Mouse (Mus musculus): ENCODE data around the gene Prss35.

Prss35 gene

DNA sequence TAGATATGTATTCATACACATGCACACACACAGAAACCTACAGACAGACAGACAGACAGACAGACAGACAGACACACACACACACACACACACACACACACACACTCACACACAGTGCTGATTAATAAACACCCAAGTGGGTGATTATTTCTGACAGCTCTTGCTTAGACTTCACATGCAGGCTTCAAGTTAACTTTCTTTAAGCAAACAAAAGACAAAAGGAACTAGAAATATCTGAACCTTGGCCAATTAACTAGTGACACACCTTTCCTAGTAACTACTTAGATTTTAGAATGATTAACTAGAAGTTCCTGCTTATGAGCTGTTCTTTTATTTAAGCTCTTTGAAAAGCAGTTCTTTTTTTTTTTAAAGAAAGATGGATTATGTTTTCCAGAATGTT, 9.1 kb upstream of the Prss35 start:
- no peak for DNase-seq (ENCODE audit: low spot score)

DNA sequence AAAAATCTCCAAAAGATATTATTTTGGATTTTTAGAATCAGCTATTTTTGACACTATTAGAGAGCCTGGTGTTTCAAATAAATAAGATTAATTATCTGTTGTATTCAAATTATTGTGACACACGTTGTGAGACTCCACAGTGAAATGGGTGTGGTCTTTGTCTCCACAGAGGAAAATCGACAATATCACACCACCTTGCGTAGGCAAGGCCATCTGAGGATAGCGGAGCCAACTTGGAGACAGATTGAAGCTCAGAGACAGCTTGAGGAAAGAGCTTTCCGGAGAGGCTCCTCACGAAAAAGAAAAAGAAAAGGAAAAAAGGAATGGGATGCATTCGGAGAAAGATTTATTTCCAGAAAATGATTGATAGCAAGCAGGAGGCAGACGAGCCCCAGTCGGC, 8.7 kb upstream of the Prss35 start:
- DNase-seq (ENCODE audit: low spot score) = no peak

DNA sequence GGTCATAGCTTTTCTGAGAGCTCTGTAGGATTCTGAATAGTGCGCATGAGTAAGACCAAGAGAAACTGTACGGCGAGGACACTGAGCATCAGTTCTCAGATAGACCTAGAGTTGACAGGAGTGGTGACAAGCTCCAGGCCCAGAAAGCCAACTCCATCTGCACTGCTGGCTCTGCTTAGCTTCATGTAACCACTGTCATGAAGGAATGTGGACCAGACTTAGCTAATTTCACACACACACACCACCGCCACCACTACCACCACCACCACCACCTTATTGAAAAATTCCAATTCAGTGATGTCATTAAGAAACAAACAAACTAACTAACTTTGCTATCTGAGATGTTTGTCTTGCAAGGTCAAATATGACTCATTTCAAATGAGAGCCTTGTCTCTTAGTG, 6.5 kb upstream of the Prss35 start:
- no peak for DNase-seq (ENCODE audit: low spot score)

DNA sequence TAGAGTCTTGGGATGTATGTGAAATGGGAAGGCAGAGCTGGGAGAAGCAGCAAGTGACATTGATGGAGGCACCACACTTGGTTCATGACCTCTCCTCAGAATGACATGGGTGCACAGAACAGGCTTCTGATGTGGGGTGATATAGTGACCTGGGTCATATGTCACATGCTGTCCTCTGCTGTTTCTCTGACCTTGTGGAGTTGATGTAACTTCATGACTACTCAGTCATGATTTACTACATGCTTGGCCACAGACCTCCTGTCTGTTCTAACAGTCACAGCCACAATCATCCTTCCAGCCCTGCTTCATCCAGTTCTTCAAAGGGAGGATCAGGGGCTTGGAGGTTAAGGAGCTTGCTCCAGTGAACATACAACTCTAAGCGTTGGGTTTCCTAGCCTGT, 5.4 kb upstream of the Prss35 start:
- DNase-seq (ENCODE audit: low spot score) = no peak

DNA sequence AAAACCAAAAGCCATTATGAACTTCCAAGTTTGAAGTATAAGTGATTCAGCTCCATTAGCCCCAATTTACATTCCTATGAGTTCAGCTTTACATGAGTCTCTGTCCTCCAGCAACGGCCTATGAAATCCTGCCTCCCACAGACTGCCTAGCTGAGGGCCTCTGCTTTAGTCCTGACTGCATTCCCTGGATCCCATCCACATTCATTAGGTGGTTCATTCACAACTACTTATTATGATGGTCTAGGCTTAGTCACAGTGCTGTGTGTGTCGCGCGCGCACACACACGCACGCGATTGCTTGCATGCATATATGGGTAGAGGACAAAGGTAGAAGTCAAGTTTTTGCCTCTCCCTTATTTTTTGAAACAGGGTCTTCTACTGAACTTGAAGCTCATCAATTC, 4.6 kb upstream of the Prss35 start:
- DNase-seq (ENCODE audit: low spot score) = no peak

DNA sequence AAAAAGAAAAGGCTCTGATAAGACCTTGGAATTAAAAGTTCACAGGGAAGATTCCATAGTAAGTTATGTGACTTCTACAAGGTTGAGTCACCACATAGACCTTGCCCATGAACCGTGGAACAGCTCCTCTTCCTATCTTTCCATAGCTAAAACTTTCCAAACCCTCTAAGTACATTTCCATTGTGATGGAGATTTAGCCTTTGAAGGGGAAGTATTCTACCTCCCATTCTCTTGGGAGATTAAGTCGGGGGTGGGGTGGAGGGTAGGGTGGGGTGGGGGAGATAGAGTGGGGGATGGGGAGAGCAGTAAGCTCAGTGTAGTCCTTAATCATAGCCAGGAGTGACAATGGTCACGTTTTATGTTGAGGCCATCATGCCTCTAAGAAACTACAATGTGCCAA, 3.5 kb upstream of the Prss35 start:
- DNase-seq (ENCODE audit: low spot score) = no peak

DNA sequence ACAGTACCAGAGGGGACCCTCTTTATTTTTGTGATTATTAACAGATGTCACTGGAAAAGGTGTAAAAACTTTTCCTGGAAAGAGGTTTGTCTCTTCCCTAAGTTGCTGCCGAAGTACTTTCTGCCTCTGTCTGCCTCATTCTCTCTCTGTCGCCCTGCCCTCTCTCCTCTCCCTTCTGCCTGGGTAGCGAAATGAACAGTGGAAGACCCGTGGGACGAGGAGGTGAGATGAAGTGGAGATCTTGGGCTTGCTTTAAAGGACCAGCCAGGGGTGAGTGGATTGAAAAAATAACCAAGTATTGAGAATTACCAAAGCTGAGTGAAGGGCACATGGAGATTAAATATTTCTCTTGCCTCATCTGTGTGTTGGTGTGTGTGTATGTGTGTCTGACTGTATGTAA, 592 bp downstream of the Prss35 start:
- no peak for DNase-seq (ENCODE audit: low spot score)

DNA sequence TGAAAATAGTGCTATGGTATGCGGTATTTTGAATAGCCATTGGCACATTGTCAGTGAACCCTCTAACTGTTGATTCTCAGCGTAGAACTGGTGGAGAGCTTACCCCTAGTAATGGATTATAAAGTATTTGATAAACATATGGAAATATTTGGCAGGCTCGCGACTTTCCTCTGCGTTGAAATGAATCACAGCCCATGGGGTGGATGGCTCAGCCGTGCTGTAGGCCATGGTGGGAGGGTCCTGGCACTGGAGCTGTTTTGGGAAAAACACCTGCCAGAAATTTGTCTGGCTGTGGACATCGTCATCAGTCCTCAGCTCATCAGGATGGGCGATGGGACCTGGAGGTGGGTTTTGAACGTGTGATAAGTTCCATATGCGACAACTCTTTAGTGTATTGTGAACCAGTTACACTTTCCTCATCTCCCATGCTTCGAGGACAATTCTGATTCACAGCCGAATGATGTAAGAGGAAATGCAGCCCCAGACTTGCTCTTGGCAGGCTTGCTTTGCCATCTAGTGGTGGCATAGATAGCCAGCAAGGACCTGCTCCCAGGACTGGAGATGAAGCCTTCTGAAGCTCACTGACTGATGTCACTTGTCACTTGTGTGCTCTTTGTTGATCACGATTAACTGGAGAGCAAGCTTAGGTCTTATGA, 2.6 kb downstream of the Prss35 start:
- DNase-seq (ENCODE audit: low spot score) = peak; percentile 68

DNA sequence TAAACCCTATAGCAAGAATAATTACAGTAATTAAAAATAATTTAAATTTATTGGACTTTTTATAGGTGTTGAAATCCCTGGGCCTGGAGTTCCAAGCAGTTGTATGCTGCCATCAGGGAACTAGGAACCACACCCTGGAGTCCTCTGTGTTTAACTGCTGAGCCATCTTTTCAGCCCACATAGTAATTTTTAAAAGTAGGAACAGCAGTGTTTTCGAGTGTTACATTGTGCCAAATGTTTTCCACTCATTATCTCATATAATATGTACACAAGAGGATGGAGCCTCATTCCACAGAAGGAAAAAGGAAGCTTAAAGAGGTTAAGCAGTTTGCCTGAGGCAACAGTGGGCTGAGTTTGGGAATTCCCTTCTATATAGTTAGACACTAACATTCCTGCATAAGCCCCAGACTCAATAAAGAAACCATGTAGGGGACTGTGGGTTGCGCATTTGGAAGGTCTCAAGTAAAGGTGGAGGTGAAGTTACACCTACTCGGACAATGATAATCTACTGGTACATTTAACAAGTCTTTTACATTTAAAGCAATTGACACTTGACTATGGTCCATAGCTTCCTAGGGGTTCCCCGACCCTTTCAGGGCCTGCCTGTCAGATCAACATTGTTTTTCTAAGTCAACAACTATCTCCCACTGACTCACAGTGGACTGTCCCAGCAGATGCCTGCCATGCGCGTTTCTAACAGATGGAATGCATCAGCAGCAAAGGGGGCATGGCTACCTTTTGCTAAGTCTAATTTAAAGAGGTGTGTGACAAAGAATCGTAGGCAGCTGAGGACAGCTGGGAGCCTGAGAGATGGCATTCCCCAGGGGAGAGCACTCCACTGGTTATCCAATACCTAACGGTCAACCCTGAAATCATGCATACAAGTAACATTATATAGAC, 19.3 kb downstream of the Prss35 start:
- no peak for DNase-seq (ENCODE audit: low spot score)

DNA sequence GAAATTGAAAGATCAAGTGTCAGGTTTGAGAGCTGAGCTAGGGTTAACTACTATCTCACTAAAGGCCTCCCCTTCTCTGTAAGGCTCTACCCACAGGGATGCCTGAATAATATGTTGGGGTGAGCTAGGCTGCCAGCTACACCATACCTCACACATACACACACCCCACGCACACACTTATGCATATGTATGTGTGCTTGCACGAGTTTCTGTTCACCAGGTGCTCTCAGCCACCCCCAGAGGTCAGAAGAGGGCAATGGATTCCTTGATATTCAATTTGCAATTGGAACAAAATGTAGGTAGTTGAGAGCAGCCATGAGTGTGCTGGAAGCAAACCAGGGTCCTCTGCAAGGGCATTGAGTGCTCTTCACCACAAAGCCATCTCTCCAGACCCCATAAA, 20.6 kb downstream of the Prss35 start:
- DNase-seq (ENCODE audit: low spot score) = no peak

DNA sequence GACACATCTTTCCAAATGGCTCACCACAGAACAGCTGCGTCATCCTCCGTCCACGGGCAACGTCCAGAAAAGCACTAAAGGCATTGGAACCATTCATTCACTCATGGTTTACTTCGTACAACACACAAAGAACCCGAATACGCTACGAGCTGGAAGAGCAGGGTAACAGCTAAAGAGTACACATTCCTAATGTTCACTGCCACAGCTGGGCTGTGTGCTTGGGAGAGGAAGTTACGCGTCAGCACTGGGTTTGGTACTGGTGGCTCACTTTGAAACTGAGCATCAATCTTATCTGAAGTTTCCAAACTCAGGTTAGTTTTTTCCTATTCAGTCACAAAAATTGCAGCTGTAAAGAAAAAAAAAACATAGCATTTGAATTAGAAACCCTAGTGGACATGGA, 23.5 kb downstream of the Prss35 start:
- no peak for DNase-seq (ENCODE audit: low spot score)

DNA sequence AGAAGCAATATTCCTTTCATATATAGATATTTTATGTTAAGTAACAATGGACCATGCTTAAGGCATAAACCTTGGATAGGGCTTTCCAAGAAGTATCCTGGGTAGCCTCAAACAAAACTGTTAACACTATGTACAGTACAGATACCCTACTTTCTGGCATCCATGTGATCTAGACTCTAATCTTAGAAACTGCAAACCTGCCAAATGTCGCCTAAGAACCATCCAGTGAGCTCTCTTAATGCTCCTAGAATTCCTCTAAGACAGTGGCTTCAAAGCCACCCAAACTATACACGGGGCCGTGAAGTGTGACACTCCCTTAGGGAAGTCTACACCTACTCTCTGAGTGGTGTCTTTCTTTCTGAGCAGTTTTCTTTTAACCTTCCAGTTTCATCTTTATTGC, 29.4 kb downstream of the Prss35 start:
- no peak for DNase-seq (ENCODE audit: low spot score)

DNA sequence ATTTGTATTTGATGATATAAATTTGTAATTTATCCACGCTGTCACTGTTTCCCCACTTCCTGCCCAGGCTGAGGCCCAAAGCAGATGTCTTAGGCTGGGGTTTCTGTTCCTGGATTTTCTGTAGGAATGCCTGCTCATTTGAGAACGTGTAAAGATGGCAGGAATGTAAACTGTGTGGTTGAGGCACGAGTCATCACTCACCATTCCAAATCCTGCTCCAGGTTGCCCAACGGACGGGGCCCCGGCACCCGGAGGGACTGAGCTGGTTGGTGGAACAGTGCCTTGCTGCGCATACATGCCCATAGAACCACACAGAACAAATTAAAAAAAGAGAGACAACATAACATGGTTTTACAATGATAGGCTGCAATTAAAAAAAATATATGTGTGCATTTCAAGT, 30.5 kb downstream of the Prss35 start:
- DNase-seq (ENCODE audit: low spot score) = no peak

DNA sequence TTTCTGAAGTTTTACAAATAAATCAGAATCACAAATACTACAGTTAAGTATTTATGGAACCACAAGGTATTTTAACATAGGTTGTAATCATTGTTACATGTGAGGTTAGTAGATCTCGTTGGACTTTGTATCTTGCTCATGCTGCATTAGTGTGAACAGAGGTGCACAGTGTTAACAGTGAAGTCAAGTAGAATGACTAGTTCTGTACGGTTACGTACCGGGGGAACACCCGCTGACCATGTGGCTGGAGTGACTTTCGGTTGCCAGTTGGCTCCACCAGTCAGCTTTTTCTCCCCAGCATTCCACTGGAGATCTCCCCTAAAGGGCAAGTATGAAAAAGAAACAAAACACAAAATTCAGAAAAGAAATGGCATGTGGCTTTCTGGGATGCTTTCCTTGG, 31.9 kb downstream of the Prss35 start:
- no peak for DNase-seq (ENCODE audit: low spot score)

DNA sequence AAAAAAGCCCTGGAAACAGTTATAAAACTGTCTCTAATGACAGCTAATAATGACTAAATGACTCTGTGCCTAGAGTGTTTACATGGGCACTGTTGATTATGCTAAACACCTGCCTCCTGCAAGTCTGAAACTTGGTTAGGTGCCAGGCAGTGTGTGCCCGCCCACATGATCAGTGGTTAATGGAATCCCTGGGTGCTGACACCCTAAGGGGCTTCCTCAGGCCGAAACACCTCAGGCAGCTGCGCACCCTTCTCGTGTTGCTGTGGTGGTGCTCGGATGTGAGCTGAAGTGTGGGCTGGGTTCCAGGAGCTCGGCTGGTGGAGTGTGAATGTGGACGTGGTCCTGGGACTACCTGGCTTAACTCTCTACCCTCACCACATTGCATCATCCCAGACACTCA, 33.9 kb downstream of the Prss35 start:
- DNase-seq (ENCODE audit: low spot score) = no peak

DNA sequence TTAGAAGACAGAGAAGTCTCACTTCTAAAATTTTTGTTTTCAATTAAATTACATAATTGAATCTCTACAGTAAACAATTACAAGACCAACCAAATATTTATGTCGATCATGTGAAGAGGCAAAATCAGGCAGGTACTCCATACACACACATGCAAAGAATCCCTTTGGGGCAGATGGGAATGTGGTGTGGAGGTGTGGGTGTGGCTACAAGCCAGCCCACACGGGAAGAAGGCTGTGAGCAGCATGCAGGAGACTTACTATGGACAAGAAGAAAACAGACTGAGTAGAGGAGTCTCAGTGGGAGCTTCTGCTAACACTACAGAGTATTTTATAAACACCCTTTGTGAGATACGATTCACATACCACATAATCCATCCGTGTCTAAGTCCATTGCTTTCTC, 34.8 kb downstream of the Prss35 start:
- DNase-seq (ENCODE audit: low spot score) = no peak

DNA sequence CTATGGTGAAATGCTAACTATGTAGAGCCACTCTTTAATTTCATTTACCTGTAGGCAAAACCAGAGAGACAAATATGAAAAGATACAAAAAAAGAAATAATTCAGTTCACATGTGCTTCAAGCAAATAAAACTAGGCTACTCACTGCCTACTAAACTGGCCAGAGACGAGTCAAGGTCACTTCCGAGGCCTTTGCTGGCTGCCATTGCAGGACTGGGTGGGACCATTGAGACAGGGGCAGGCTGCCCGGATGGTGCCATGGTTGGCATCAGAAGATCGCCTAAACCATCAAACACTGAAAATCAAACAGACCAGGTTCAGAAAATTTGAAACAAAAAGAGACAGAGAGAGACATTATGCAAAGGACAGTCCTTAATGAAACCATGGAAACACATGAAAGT, 38.0 kb downstream of the Prss35 start:
- DNase-seq (ENCODE audit: low spot score) = no peak

DNA sequence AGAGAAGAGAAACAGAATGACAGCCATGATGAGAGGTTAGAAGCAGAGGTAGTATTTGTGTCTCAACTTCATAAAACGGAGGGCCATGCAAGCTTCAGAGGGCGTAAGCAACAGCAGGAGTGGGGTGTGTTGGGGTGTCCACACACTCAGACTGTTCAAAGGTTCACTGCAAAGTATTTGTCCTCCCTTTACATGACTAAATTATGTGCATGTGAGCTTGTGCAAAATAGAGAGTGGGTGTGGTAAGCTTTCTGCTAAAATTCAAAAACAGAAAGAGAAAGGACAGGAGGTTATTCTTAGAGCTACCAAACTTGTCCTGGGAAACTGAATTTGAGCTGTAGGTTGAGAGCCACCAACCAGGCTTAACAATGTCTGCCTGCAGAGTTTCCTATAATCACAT, 39.4 kb downstream of the Prss35 start:
- no peak for DNase-seq (ENCODE audit: low spot score)

DNA sequence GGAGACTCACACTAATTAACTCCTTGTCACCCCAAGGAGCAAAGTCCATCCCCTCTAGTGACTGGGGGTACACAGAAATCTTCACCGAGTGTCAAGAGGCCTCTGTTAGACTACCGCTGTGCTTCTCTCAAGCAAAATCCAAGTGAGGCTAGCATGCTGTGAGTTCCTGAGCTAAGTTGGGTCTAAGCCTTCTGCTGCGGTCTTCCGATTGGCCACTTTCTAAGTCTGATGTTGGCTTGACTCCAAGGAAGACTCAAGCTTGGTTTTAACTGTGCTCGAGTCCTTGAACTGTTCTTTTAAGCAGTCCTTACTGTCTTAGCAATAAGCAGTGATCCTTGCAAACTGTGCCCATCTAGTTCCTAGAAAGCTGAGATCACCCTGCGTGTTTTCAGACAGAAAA, 45.7 kb downstream of the Prss35 start:
- no peak for DNase-seq (ENCODE audit: low spot score)

DNA sequence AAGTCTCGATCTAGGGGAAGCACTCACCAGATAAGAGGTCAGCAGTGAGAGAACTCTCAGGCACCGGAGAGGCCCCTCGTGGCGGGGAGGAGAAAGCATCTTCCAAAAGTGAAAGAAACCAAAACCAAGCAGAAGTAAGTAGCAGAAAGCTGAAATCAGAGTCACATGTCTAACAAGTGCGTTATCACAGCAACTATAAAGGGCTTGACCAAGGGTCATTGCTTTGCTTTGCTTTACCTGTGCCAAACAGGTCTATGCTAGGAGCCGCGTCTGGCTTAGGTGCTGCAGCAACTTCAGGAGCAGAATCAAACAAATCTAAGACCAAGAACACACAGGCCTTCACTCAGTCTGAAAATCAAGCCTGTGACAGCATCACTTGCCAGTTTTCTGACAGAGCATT, 48.5 kb downstream of the Prss35 start:
- no peak for DNase-seq (ENCODE audit: low spot score)

DNA sequence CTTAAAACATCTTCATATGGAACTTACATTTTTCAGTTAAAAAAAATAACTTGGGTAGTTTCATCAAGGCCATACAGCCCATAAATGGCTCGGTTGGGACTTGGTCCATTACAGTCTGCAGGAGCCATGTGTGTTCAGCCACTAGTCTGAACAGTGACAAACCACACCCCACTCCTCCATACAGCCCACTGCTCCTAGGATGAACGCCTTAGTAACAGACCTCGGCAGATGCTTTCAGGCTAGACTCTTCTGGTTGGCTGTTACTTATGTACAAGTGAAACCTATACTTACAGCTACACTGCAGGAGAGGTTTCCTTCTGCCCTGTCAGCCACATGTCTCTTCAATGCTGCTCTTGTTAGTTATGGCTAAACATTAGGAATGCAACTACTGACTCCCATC, 51.8 kb downstream of the Prss35 start:
- no peak for DNase-seq (ENCODE audit: low spot score)

DNA sequence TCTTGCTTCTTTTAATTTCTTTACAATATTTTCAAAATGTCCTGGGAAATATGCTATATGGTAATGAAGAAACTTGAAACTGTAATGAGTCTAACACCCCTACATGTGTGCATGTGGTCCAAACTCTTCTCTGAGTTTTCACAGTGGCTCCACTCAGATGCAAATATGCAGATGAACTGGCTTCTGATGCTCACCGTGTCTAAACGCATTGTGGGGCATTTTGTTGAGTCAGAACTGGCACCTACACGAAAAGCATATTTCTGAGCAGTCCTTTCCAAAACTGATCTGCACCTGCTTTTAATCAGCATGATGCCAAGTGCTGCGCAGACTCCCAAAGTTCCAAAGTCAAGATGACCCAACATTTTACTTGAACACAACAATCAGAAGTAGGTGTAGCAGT, 54.1 kb downstream of the Prss35 start:
- DNase-seq (ENCODE audit: low spot score) = no peak

DNA sequence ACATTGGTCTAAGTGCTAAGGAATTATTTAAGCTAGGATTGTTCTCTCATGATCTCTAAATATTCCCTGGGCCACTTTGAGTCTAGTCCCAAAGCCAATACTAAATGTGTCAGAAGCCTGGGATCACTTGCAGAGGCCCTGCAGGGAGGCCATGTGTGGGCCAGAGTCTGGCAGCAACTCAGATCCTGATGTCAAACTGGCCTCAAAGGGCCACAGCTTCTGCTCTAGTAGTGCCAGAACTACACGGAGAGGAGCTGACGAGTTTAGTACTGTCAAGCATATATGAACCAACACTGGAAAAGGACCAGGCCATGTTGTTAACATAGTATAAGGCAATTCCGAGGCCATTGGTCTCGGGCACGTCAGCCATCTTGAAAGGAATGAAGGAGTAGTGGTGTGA, 54.7 kb downstream of the Prss35 start:
- DNase-seq (ENCODE audit: low spot score) = no peak

DNA sequence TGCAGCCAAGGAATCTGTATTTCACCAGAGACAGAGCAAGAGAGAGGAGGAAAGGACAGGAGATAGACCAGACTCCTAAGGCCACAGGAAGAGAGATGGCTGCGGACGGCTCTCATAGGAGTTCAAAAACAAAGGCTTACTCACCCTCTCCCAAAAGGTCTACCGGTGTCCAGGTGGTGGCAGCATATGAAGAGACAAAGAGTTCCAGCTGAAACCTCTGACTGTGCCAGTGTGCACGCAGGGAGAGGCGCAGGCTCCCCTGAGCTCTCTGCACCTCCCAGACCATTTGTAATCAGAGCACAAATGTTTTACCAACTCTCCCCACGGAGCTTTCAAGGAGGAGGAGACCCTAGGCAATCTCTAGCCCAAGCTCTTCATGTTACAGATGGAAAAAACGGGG, 55.2 kb downstream of the Prss35 start:
- no peak for DNase-seq (ENCODE audit: low spot score)

All from ovary, adult 18-20 months (tissue).